In the genomic region with DNA sequence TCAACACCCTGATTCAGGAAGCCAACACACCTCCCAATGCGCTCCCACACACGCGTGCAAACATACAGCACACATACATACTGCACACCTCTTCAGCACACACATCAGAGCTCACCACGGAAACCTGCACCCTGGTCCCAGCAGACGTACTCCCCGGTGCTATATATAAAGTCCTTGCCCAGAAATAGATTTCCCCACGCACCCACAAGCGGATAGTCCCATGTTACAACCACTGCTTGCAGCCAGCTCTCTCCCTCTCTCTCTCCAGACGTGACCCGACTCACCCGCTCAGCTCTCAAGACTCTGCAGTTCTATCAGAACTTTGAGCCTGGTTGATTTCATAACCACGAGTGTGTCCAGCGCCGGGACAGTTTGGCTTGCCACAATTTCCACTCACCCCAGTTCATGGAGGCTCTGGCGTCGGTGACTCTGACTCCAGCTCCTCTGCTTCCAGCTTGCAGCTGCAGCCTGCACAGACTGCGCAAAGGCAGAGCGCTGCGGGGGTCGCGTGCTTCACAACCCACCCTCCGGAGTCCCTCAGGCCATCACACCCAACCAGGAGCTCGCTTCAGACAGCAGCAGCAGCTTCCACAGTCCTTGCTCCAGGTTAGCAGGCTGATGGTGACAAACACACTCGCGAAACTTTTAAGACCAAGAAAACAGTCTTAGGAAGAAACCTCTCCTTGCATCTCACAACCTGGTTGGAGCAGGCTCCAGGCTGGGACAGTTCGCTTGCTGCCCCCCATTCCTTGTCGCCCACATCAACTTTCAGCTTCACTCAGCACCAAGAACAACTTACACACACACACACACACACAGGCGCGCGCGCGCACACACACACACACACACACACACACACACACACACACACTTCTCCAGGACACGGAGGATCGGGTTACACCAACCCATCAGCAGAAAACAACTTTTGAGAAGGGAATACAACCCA, we compare ENCODE assay signal across 8 mouse cellular contexts. TPM values are rescaled to one million over a fixed set of nuclear protein-coding genes. Genes with fewer than 3 reads are reported as not detected.
A peak's percentile ranks its signal among the peaks of the same experiment; 100 is the strongest.
DNase-seq lines count a peak whose midpoint lies in the region; ATAC-seq lines count a peak whose summit lies in the region.

No protein-coding gene starts in this region.

- H3K9me3 ChIP-seq in erythroblast, embryonic 14.5 days (ENCODE audit: control insufficient read depth, low read length), result no peaks in the 10 kb centered on the region
- H3K9me3 ChIP-seq in embryonic facial prominence, embryonic 14.5 days (ENCODE audit: control insufficient read depth, low read length), result no peaks in the 10 kb centered on the region
- no peaks in the 10 kb centered on the region for H3K9me3 ChIP-seq in limb, embryonic 12.5 days
- H3K9me3 ChIP-seq in midbrain, embryonic 13.5 days, result no peaks in the 10 kb centered on the region
- H3K9me3 ChIP-seq in stomach, embryonic 15.5 days, result no peaks in the 10 kb centered on the region

- H3K4me3 ChIP-seq in erythroblast, embryonic 14.5 days (replicated peaks), result peak overlapping the region; percentile 55
- H3K4me3 ChIP-seq in embryonic facial prominence, embryonic 14.5 days (ENCODE audit: low read depth, low read length), result peak overlapping the region; percentile 63
- peak overlapping the region; percentile 68 for H3K4me3 ChIP-seq in limb, embryonic 12.5 days (replicated peaks)
- H3K4me3 ChIP-seq in midbrain, embryonic 13.5 days (replicated peaks), result peak overlapping the region; percentile 63
- H3K4me3 ChIP-seq in stomach, embryonic 15.5 days (replicated peaks), result peak overlapping the region; percentile 90

- H3K4me2 ChIP-seq in embryonic facial prominence, embryonic 14.5 days (ENCODE audit: low read depth, low read length), result peak overlapping the region; percentile 74
- peak overlapping the region; percentile 71 for H3K4me2 ChIP-seq in limb, embryonic 12.5 days
- peak overlapping the region; percentile 78 for H3K4me2 ChIP-seq in midbrain, embryonic 13.5 days (replicated peaks)
- H3K4me2 ChIP-seq in stomach, embryonic 15.5 days, result peak overlapping the region; percentile 48

- H3K36me3 ChIP-seq in erythroblast, embryonic 14.5 days (ENCODE audit: control insufficient read depth), result no peaks in the 10 kb centered on the region
- H3K36me3 ChIP-seq in embryonic facial prominence, embryonic 14.5 days (ENCODE audit: control insufficient read depth, insufficient read depth, low read length), result no peaks in the 10 kb centered on the region
- H3K36me3 ChIP-seq in limb, embryonic 12.5 days, result no peaks in the 10 kb centered on the region
- no peaks in the 10 kb centered on the region for H3K36me3 ChIP-seq in midbrain, embryonic 13.5 days
- H3K36me3 ChIP-seq in stomach, embryonic 15.5 days, result no peaks in the 10 kb centered on the region

- H3K27ac ChIP-seq in embryonic facial prominence, embryonic 14.5 days (replicated peaks; ENCODE audit: low read depth, low read length), result peak overlapping the region; percentile 86
- peak overlapping the region; percentile 86 for H3K27ac ChIP-seq in limb, embryonic 12.5 days
- no peak overlapping the region for H3K27ac ChIP-seq in midbrain, embryonic 13.5 days
- H3K27ac ChIP-seq in stomach, embryonic 15.5 days, result peak overlapping the region; percentile 97

- H3K4me1 ChIP-seq in erythroblast, embryonic 14.5 days (ENCODE audit: control insufficient read depth), result no peaks in the 10 kb centered on the region
- peaks cover 24% of the 10 kb centered on the region for H3K4me1 ChIP-seq in embryonic facial prominence, embryonic 14.5 days (ENCODE audit: control insufficient read depth, insufficient read depth, low read length)
- peaks cover 9% of the 10 kb centered on the region for H3K4me1 ChIP-seq in limb, embryonic 12.5 days (replicated peaks)
- peaks cover 9% of the 10 kb centered on the region for H3K4me1 ChIP-seq in midbrain, embryonic 13.5 days (replicated peaks)
- peaks cover 22% of the 10 kb centered on the region; the same call in 1 of the 2 replicates for H3K4me1 ChIP-seq in stomach, embryonic 15.5 days

- H3K9ac ChIP-seq in embryonic facial prominence, embryonic 14.5 days (ENCODE audit: low read depth, low read length), result peak overlapping the region; percentile 79
- H3K9ac ChIP-seq in limb, embryonic 12.5 days (replicated peaks), result peak overlapping the region; percentile 69
- peak overlapping the region; percentile 58 for H3K9ac ChIP-seq in midbrain, embryonic 13.5 days (replicated peaks)
- peak overlapping the region; percentile 24; the same call in 1 of the 2 replicates for H3K9ac ChIP-seq in stomach, embryonic 15.5 days

- peaks cover 22% of the 10 kb centered on the region for H3K27me3 ChIP-seq in erythroblast, embryonic 14.5 days (ENCODE audit: control insufficient read depth)
- H3K27me3 ChIP-seq in embryonic facial prominence, embryonic 14.5 days (replicated peaks; ENCODE audit: control insufficient read depth, insufficient read depth, low read length), result no peaks in the 10 kb centered on the region
- 0 out of 2 replicates have a peak, but pooled peaks cover 2% of the 10 kb centered on the region for H3K27me3 ChIP-seq in limb, embryonic 12.5 days
- peaks cover 6% of the 10 kb centered on the region; the same call in 1 of the 2 replicates for H3K27me3 ChIP-seq in midbrain, embryonic 13.5 days
- no peaks in the 10 kb centered on the region for H3K27me3 ChIP-seq in stomach, embryonic 15.5 days (replicated peaks)

- DNase-seq in embryonic facial prominence, embryonic 14.5 days (ENCODE audit: low spot score), result peak; percentile 65
- DNase-seq in heart, adult 9 months (ENCODE audit: low spot score in 2 of 2), result peak; percentile 74 to 76
- peak; percentile 67 to 71 for DNase-seq in kidney, adult 8-10 months

- ATAC-seq in erythroblast, adult 5-6 weeks (replicated peaks; ENCODE audit: low FRiP score, poor library complexity, severe bottlenecking), result no peak
- peak; percentile 70 for ATAC-seq in embryonic facial prominence, embryonic 14.5 days (ENCODE audit: low read depth)
- peak; percentile 79 for ATAC-seq in limb, embryonic 12.5 days (ENCODE audit: insufficient number of reproducible peaks, insufficient read depth, low FRiP score, low TSS enrichment, low read depth)
- peak; percentile 76 for ATAC-seq in midbrain, embryonic 13.5 days
- peak; percentile 32; the same call in 1 of the 2 replicates for ATAC-seq in stomach, embryonic 15.5 days (ENCODE audit: insufficient read depth, low FRiP score, low read depth)

- WGBS in embryonic facial prominence, embryonic 14.5 days, result 5% methylated on average over 33 of the region's 34 CpGs
- 7% methylated on average over 34 of the region's 34 CpGs for WGBS in limb, embryonic 12.5 days
- 8% methylated on average over 34 of the region's 34 CpGs for WGBS in midbrain, embryonic 13.5 days
- WGBS in stomach, embryonic 15.5 days, result 1% methylated on average over 34 of the region's 34 CpGs

RNA-seq across cellular contexts. Expression of gene Ghr, which starts 1.2 kb away (rescaled TPM):
- not detected in 2 replicates for polyA plus RNA-seq in erythroblast, embryonic 14.5 days (2012)
- 0.42 TPM in 1 of 2 replicates, not detected in the other for total RNA-seq in erythroblast, adult 5-6 weeks (2015; ENCODE audit: low replicate concordance)
- total RNA-seq in erythroblast, adult 5-6 weeks (2017; ENCODE audit: low replicate concordance), result 0.42 and 4.4 TPM in 2 replicates
- polyA plus RNA-seq in embryonic facial prominence, embryonic 14.5 days (2014; fragmentation: Nextera tagmentation; extraction: Ambion mirVana), result 59.1 and 64.8 TPM in 2 replicates
- polyA plus RNA-seq in limb, embryonic 12.5 days (2016; fragmentation: Nextera tagmentation; extraction: Ambion mirVana), result 35.8 and 44.8 TPM in 2 replicates
- polyA plus RNA-seq in midbrain, embryonic 13.5 days (2015; fragmentation: Nextera tagmentation; extraction: Ambion mirVana), result 6.7 and 8.8 TPM in 2 replicates
- polyA plus RNA-seq in stomach, embryonic 15.5 days (2015; fragmentation: Nextera tagmentation; extraction: Ambion mirVana), result 113 and 131 TPM in 2 replicates

Comparison
In these comparisons a context has a peak if more than half of its experiments do, and no peak if none do; other contexts are left out.
1. H3K9ac ChIP-seq: peak in every context shown above with its lines; median percentile 79 in embryonic facial prominence, embryonic 14.5 days; 69 in limb, embryonic 12.5 days; 58 in midbrain, embryonic 13.5 days; 24 in stomach, embryonic 15.5 days.